Mouse (Mus musculus) T-helper 1 cell (primary cell): ENCODE measurements around the gene Best2.

Experiments
- in situ Hi-C: fragments of 300-600 bp; cut with MboI, MseI; formaldehyde crosslinking; loops from one replicate; pipeline ENCODE4 v1.15.1; 2025; ENCODE audit warnings: high pct_unique_total_duplicates

The Best2 gene

DNA sequence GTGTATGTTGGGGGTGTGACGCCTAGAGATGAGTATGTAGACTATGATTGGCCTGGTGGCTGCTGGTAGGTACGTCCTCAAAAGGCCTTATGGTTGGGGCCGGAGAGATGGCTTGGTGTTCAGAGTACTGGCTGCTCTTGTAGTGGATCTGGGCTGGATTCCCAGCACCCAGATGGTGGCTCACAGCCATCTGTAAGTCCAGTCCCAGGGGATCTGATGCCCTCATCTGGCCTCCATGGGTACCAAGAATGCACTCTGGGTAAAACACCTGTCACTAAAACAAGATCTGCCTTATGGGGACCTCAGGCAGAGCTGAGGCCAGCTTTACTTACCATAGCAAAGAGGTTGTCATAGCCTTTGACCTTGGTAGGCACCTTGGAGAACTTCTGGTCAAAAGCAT is 9.5 kb upstream of the Best2 start:
- in situ Hi-C loops: no loop called here

DNA sequence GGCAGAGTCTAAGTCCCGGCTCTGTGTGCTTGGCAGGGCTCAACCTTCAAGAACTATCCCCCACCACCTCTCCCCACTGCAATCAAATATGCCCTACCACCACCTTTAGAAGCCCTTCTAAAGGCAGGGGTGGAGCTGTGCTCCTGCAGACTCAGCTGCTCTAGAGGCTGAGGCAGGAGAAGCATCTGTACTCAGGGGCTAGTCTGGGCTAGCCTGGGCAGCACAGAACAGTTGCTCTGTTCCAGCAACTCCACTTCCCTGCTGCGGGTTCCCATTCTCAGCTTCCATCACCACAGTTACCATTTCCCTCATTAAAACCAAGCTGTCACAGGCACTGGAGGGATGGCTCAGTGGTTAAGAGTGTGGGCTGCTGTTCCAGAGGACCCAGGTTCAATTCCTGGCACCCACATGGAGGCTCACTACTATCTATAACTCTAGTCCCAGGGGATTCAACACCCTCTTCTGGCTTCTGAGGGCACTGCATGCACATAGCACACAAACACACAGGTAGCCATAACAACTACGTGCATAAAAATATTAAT is 7.3 kb upstream of the Best2 start:
- in situ Hi-C loops: no loop called here

- in situ Hi-C loops: no loop called here
These were observed 2.9 kb upstream of the Best2 start for GRCm38 (mm10) chr8:85017209-85017608.

DNA sequence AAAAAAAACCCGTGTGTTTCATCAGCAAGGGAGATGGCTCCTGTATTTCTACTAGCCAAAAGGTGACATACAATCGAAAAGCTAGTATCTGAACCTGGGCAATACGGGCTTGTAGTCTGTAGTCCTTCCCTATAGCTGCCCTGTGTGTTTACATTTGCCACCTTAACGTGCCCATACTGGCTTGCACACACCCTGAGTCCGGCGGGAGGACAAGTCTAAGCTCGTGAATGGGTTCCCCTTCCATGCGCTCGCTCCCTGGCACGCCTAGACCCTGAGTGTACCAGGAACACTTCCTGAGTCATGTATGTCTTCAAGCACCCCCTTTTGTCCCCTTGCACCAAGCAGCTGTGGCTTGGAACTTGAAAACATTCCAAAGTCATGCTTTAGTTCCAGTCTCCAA is 2.4 kb upstream of the Best2 start:
- in situ Hi-C loops: no loop called here

DNA sequence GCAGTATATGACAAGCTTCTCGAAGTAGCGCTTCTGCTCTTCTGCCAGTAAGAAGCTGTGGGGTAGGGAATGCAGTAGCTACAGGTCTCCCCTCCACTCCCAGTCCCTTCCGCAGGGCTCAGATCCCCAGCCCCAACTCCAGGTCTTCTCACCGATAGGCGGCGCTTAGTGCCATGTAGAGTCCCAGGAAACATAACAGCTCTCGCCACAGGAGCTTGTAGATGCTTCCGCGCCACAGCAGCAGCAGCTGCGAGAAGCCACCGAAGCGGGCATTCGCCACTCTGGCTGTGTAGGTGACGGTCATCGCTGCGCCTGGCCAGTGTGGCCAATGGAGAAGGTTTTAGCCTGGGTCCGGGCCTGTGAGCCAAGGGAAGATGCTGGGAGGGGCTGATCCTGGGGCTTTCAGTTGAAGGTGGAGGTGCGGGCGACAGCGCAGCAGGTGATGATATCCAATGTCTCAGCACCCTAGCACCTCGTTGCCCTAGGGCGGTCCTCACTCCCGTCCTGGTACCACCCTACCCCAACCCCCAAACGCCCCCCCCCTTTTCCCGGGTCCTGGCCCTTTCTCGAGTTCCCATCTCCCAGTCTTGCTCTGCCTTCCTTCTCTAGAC is 996 bp downstream of the Best2 start:
- in situ Hi-C loops: no loop called here

GRCm38 (mm10) chr8:85011242-85011641 is 3.1 kb downstream of the Best2 start:
- in situ Hi-C loops: no loop called here

DNA sequence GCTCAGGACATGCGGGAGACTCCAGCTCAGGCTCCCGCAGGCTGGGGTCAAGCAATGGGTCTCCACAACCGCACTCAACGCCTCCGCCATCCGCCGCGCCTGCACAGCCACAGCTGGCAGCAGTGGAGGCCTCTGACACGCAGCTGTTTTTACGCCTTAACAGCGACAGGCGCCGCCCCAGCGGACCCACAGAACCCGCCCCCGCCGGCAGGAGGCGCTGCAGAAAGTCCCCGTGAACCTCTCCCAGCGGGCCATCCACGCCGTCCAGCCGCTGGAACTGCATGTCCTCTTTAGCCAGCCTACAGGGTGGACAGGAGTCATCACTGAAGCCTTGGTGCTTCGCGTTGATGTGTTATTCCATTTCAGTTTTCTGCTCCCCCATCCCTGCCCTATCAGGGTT is 6.6 kb downstream of the Best2 start:
- in situ Hi-C loops: loop anchor here (10.0 kb wide), 1 partner anchor 53 kb away; no protein-coding TSS in a partner anchor

DNA sequence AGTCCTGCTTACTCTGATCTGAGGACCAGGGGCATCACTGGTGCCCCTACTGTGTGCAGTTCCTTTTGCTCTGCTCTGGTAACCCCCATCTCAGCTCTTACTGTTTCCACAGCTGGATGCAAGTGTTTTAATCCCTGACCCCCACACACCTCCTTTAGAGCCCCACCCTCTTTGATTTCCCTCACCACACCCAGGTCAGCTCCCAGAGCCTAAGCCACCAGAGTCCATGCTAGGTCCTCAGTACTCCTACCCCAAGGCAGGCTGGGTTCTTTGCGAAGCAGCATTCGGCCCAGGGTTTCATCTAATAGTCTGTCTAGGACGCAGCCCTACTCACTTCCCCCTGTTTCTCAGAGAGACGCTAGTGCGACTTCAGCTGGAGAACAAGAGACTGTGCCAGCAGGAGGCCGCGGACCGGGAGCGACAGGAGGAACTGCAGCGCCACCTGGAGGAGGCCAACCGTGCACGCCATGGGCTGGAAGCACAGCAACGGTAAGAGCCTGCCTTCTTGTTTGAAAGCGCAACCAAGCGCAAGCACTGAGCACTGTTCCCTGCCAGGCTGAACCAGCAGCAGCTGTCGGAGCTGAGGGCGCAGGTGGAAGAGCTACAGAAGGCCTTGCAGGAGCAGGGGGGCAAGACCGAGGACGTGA is 16.6 kb downstream of the Best2 start:
- in situ Hi-C loops: no loop called here

GRCm38 (mm10) chr8:84996978-84997377 is 17.4 kb downstream of the Best2 start:
- in situ Hi-C loops: no loop called here

DNA sequence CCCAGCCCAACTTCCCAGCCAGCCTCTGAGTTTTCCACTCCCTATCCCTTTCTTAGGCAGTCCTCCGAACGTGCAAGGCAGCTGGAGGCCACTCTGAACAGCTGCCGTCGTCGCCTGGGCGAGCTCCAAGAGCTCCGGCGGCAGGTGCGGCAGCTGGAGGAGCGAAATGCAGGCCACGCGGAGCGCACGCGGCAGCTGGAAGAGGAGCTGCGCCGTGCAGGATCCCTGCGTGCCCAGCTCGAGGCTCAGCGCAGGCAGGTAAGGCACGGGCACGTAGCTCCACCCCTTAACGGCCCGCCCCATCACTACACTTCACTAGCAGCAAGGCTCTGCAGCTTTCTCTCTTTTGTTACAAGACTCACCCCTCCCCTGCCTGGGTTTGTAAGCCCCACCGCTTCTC is 18.7 kb downstream of the Best2 start:
- in situ Hi-C loops: no loop called here

- in situ Hi-C loops: no loop called here
These were observed 20.0 kb downstream of the Best2 start for GRCm38 (mm10) chr8:84994375-84994774.

GRCm38 (mm10) chr8:84990836-84991235 is 23.5 kb downstream of the Best2 start:
- in situ Hi-C loops: no loop called here

DNA sequence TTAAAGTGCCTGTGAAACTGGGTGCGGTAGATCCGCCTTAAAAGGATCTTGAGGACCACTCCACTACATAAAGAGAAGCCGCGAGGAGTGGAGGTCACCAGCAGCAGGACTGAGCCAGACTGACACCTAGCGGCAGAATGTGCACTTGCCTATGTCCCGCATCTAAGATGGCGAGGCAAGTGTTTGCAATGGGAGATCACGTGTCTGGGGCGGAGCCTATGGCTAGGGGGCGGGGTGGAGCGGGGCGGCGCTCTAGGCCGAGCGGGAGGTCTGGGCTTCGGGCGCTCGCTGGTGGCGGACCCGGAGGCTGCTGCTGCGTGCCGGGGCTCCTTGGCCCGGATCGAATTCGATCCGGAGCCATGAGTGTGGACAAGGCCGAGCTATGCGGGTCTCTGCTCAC is 24.0 kb downstream of the Best2 start, which contains the start of gene Hook2:
Gene Hook2, plus strand, starts transcription at position 255 of the 400 bp plus-strand sequence.
- in situ Hi-C loops: no loop called here

- in situ Hi-C loops: no loop called here
These were observed 24.5 kb downstream of the Best2 start for GRCm38 (mm10) chr8:84989810-84990209.

- in situ Hi-C loops: no loop called here
These were observed 25.0 kb downstream of the Best2 start for GRCm38 (mm10) chr8:84989311-84989731.

- in situ Hi-C loops: no loop called here
These were observed 26.4 kb downstream of the Best2 start for GRCm38 (mm10) chr8:84987903-84988302.

DNA sequence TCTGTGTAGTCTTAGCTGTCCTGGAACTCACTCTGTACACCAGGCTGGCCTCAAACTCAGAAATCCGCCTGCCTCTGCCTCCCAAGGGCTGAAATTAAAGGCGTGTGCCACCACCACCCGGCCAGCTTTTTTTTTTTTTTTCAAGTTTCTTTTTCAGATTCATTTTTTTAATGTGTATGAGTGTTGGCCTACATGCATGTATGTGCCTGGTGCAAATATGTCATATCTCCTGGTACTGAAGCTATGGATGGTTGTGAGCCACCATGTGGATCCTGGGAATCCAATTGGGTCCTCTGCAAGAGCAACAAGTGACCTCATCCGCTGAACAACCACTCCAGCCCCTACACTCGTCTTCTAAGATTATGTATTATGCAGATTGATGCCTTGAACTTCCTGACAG is 26.9 kb downstream of the Best2 start:
- in situ Hi-C loops: no loop called here

GRCm38 (mm10) chr8:84986379-84986945 is 27.9 kb downstream of the Best2 start:
- in situ Hi-C loops: no loop called here

- in situ Hi-C loops: no loop called here
These were observed 28.5 kb downstream of the Best2 start for GRCm38 (mm10) chr8:84985684-84986378.

- in situ Hi-C loops: no loop called here
These were observed 29.2 kb downstream of the Best2 start for GRCm38 (mm10) chr8:84985049-84985683.

GRCm38 (mm10) chr8:84984294-84985048 is 29.9 kb downstream of the Best2 start:
- in situ Hi-C loops: no loop called here
